Mouse (Mus musculus) thymus, adult 2 months (tissue): ENCODE results near the gene Casz1.

Source experiments
- CTCF ChIP-seq: fragments of 200-500 bp; IDR thresholded peaks from 2 replicates; pipeline ENCODE4 v1.5.1; 2012; ENCODE audit warnings: mild to moderate bottlenecking, control low read depth, low read length, moderate library complexity, borderline replicate concordance; ENCODE audit not compliant: control insufficient read depth, poor library complexity, insufficient read depth; ENCODE audit errors: extremely low read depth
- POLR2A ChIP-seq: fragments of 200-500 bp; IDR thresholded peaks from 2 replicates; pipeline ENCODE4 v1.6.1; 2012; ENCODE audit warnings: mild to moderate bottlenecking, low read length, control low read depth, moderate library complexity; ENCODE audit not compliant: control insufficient read depth, poor library complexity, insufficient read depth; ENCODE audit errors: extremely low read depth

DNA sequence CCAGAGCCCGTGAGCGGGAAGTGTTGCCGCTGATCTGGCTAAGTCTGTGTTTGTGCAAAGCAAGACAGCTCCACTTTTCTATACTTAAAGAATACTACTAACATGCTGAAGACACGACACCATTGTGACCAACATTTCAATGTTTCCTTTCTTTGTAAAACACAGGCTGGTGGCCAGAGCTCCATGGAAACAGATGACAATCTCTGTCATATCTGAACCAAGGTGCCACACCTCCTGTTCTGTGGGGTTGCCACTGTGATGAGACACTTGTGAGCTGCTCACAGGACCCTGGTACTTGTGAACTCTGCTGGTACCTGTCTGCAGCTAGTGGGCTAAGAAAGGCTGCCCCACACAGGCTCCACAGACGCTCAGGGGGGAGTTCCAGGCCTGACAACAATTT lies 164.6 kb downstream of the Casz1 start:
- TF ChIP-seq CTCF (no peak), POLR2A (no peak)
